Mouse (Mus musculus) T-helper 17 cell (primary cell): ENCODE data around the gene Gm42742.

Experiments
- in situ Hi-C, 2 experiments: fragments of 300-600 bp; cut with MboI, MseI; formaldehyde crosslinking; loops; 1 replicate in 1 of 2; 2 replicates in 1 of 2; pipeline ENCODE4 v1.15.1; 2025; ENCODE audit warnings: high pct_unique_total_duplicates in 2 of 2

Gm42742 gene

GRCm38 (mm10) chr7:127020901-127021562, at the start of gene Gm42742, which contains the start of gene Prrt2:
Gene Gm42742, minus strand, starts transcription at chr7:127021097.
Gene Prrt2, minus strand, starts transcription at chr7:127021211.
- in situ Hi-C loops: loop anchor here (5.0 to 10.0 kb wide), 3 partner anchors 71 to 1416 kb away; partner anchors contain the start of genes AI467606 (in 1 of the 2), Cd2bp2 (in 1 of the 2) and Il21r (in 1 of the 2)

GRCm38 (mm10) chr7:127066317-127066716, 45.4 kb upstream of the Gm42742 start:
- in situ Hi-C loops: loop anchor here in 1 of 2 experiments (5.0 kb wide), 2 partner anchors 34 to 41 kb away; no protein-coding TSS in a partner anchor

GRCm38 (mm10) chr7:127065538-127065937, 44.6 kb upstream of the Gm42742 start:
- in situ Hi-C loops: loop anchor here in 1 of 2 experiments (5.0 kb wide), 2 partner anchors 33 to 42 kb away; no protein-coding TSS in a partner anchor

- in situ Hi-C loops: loop anchor here in 1 of 2 experiments (5.0 kb wide), 1 partner anchor 103 kb away; the partner anchor contains the start of gene Sez6l2
Observed at GRCm38 (mm10) chr7:127055026-127055585, 34.2 kb upstream of the Gm42742 start.

GRCm38 (mm10) chr7:127041851-127042672, 21.2 kb upstream of the Gm42742 start, which contains the start of gene Kif22:
Gene Kif22, minus strand, starts transcription at chr7:127042471.
- in situ Hi-C loops: no loop called here

- in situ Hi-C loops: loop anchor here in 1 of 2 experiments (5.0 kb wide), 1 partner anchor 36 kb away; no protein-coding TSS in a partner anchor
Observed at GRCm38 (mm10) chr7:127031244-127031643, 10.3 kb upstream of the Gm42742 start.

- in situ Hi-C loops: loop anchor here in 1 of 2 experiments (5.0 kb wide), 1 partner anchor 37 kb away; no protein-coding TSS in a partner anchor
Observed at GRCm38 (mm10) chr7:127030172-127030571, 9.3 kb upstream of the Gm42742 start.

GRCm38 (mm10) chr7:127027885-127028284, 7.0 kb upstream of the Gm42742 start:
- in situ Hi-C loops: loop anchor here in 1 of 2 experiments (10.0 kb wide), 1 partner anchor 1423 kb away; the partner anchor contains the start of gene Il21r

GRCm38 (mm10) chr7:127026984-127027726, 6.3 kb upstream of the Gm42742 start, which contains the start of gene Maz:
Gene Maz, minus strand, starts transcription at chr7:127027037.
- in situ Hi-C loops: loop anchor here in 1 of 2 experiments (10.0 kb wide), 1 partner anchor 1422 kb away; the partner anchor contains the start of gene Il21r

- in situ Hi-C loops: loop anchor here in 1 of 2 experiments (10.0 kb wide), 1 partner anchor 1422 kb away; the partner anchor contains the start of gene Il21r
Observed at GRCm38 (mm10) chr7:127026616-127026983, 5.7 kb upstream of the Gm42742 start.

- in situ Hi-C loops: loop anchor here in 1 of 2 experiments (10.0 kb wide), 1 partner anchor 1421 kb away; the partner anchor contains the start of gene Il21r
Observed at GRCm38 (mm10) chr7:127026161-127026600, 5.3 kb upstream of the Gm42742 start.

- in situ Hi-C loops: loop anchor here in 1 of 2 experiments (10.0 kb wide), 1 partner anchor 1421 kb away; the partner anchor contains the start of gene Il21r
Observed at GRCm38 (mm10) chr7:127025556-127026160, 4.8 kb upstream of the Gm42742 start.

- in situ Hi-C loops: loop anchor here (5.0 to 10.0 kb wide), 3 partner anchors 67 to 1420 kb away; partner anchors contain the start of genes AI467606 (in 1 of the 2), Cd2bp2 (in 1 of the 2) and Il21r (in 1 of the 2)
Observed at GRCm38 (mm10) chr7:127024755-127025555, 4.1 kb upstream of the Gm42742 start.

GRCm38 (mm10) chr7:127023896-127024690, 3.2 kb upstream of the Gm42742 start:
- in situ Hi-C loops: loop anchor here (5.0 to 10.0 kb wide), 3 partner anchors 68 to 1419 kb away; partner anchors contain the start of genes AI467606 (in 1 of the 2), Cd2bp2 (in 1 of the 2) and Il21r (in 1 of the 2)

GRCm38 (mm10) chr7:127023272-127023691, 2.4 kb upstream of the Gm42742 start:
- in situ Hi-C loops: loop anchor here (5.0 to 10.0 kb wide), 3 partner anchors 69 to 1418 kb away; partner anchors contain the start of genes AI467606 (in 1 of the 2), Cd2bp2 (in 1 of the 2) and Il21r (in 1 of the 2)

GRCm38 (mm10) chr7:127022528-127023271, 1.8 kb upstream of the Gm42742 start:
- in situ Hi-C loops: loop anchor here (5.0 to 10.0 kb wide), 3 partner anchors 70 to 1418 kb away; partner anchors contain the start of genes AI467606 (in 1 of the 2), Cd2bp2 (in 1 of the 2) and Il21r (in 1 of the 2)
